Mouse (Mus musculus) embryonic fibroblast, embryonic 13.5 days (primary cell): ENCODE data around the gene Cep68.

Experiments
- CTCF ChIP-seq: IDR thresholded peaks from 2 replicates; pipeline ENCODE4 v1.5.1; 2011; ENCODE audit warnings: mild to moderate bottlenecking, control low read depth, low read length, moderate library complexity, borderline replicate concordance; ENCODE audit not compliant: insufficient read depth
- POLR2A ChIP-seq: IDR thresholded peaks from 2 replicates; pipeline ENCODE4 v1.6.1; 2011; ENCODE audit warnings: low read depth, mild to moderate bottlenecking, control low read depth, low read length, moderate library complexity

DNA sequence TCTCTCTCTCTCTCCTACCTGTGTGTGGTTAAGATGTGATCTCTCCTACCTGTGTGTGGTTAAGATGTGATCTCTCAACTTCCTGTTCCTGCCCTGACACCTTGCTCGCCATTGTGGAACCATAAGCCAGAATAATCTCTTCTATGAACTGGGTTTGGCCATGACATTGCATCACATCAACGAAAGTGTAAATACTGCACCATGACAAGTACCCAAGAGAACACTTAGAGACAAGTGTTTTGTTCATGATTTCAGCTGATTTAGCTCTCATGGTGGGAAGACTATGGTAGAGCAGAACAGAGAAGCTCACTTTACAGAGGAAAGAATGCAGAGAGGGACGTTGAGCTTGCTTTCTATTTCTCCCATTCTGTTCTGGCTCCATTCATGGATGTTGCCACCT lies 35.2 kb upstream of the Cep68 start:
- TF ChIP-seq CTCF (no peak), POLR2A (no peak)
